Mouse (Mus musculus) bone marrow, adult 2 months (tissue): Measurements from ENCODE around the gene Fbll1.

ENCODE experiments used
- CTCF ChIP-seq: fragments of 200-500 bp; IDR thresholded peaks from 2 replicates; pipeline ENCODE4 v1.5.1; 2011; ENCODE audit warnings: low read length, control low read depth; ENCODE audit not compliant: control insufficient read depth, insufficient read depth
- POLR2A ChIP-seq: fragments of 200-500 bp; IDR thresholded peaks from 2 replicates; pipeline ENCODE4 v1.6.1; 2011; ENCODE audit warnings: low read depth, mild to moderate bottlenecking, control low read depth, low read length, borderline replicate concordance; ENCODE audit not compliant: control insufficient read depth

DNA sequence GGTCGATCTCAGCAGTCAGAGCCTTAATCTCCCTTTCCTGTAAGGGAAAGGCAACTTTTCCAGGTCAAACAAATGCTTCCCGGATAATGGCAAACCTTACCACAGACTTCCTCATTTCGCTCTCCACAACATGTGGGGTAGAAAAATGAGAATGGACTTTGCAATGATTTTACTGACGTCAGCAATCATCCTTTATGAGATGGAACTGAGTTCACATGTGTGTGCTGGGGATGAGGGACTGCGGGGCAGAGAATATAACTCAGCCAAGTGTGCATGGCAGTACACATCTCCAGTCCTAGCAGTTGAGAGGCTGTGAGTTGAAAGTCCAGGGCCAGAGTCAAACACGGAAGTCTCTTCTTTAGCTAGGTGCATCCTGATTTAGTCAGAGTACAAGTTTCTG is 34.6 kb upstream of the Fbll1 start:
- TF ChIP-seq POLR2A (no peak), CTCF (no peak)
